Mouse (Mus musculus): Measurements from ENCODE around the gene Bcl3.
"Not testable (repeated sequence)": the region's sequence is repeated elsewhere in the genome, so short reads cannot be mapped to it uniquely, and the experiment has no call there.

The Bcl3 gene

DNA sequence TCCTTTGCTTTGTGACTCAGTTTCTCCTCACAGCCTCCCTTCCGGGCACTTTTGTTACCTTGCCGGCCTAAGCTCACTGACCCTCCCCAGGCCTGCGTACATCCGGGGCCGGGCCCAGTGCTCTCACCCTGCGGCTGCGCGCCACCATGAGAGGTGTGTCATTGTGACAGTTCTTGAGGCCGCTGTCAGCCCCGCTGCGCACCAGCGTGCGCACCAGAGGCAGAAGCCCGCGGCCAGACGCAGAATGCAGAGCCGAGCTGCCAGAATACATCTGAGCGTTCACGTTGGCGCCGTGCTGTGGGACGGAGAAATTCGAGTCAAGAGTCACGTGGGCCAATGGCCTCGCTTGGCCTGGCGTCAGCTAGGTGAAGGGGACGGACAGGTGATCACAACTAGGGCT is 13.2 kb downstream of the Bcl3 start:
- no peak for DNase-seq (ENCODE audit: extremely low read depth, insufficient read length, low spot score)

DNA sequence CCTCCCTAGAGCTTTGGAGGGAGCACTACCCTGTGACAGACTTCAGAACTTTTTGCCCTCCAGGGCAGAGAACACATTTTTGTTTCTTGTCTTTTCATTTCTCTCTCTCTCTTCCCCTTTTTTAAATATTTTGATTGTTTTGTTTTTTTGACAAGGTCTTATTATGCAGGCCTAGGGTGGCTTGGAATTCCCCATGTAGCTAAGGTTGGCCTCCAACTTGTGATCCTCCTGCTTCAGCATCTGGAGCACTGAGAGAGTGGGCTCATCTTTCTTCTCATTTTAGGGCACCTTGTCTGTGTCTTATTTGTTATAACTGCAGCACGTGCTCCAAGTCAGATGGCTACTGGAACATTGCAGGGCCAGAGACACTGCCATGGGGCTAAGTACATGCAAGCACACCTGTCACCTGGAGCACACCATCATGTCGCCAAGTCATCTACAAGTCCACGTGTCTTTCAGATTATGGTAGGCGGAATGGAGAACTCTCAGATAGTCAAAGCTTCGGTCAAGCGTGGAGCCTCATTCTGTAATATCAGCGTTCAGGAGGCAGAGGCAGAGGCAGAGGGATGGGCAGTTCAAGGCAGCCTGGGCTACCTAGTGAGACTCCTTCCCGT is 16.1 kb downstream of the Bcl3 start:
- no peak for DNase-seq (ENCODE audit: extremely low read depth, insufficient read length, low spot score)

DNA sequence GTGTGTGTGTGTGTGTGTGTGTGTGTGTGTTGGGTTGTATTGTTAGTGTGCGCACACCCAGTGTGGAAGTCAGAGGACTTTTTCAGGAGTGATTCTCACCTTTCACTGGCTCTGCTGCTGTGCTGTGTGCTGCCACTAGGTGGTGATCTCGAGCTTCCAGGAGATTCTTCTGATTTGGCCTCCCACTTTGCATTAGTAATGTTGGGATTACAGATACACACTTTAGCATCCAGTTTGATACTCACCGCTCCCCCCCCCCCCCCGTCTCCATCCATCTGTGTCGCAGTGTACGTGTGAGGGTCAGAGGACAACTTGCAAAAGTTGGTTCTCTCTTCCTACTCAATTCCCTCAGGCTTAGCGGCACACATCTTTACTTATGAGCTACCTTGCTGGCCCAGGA is 19.6 kb downstream of the Bcl3 start:
- no peak for DNase-seq (ENCODE audit: extremely low read depth, insufficient read length, low spot score)

DNA sequence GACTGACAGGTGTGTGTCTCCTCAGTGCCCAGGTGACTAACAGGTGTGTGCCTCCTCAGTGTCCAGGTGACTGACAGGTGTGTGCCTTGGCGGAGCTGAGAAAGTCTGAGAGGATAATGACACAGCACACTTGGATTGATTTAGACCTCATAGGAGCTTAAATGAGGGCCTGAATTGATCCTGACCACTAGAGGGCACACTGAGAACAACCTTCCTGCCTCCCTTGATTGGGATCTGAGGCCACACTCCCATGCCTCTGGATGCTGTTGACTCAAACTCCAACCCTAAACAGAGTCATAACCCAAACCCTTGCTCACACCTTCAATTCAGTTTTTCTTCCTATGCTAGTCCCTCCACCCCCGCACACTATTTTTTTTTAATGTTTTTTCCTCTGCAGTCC is 21.8 kb downstream of the Bcl3 start:
- no peak for DNase-seq (ENCODE audit: extremely low read depth, insufficient read length, low spot score)

DNA sequence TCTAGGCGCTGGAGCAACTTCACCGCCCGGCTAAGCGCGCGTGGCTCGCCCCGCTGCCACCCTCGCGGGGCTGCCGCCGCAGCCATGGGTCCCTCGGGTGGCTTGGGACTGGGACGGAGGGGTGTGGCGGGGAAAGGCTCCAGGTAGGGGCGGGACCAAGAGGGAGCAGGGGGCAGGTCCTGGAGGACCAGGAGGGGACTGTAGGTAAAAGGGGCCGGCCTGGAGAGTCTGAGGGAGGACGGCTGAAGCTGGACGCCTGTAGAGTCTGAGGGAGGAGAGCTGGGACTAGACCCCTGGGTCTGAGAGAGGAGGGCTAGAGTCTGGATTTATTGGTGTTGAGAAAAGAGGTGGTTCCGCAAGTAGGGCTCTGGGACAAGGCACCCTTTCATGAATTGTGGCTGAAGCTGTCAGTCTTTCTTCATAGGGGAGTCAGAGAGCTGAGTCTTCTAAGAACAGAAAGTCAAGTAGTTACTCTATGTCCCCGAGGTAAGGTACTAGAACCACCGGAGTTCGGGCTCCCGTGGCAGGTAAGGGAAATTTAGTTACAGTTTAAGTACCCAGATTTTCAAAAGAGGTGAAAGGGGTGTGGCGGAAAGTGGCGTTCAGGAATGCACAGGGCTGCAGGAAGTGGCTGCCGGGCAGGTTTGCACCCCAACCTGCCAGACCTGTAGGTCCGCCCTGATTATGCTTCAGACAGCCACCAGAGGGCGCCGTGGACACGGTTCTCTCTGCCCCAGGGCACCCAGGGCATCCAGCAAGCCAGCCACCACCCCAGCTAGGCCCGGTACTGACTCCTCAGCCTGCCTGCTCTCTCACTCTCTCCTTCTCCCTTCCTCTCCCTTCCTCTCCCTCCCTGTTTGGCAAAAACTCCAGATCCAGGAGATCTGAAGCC is 25.6 kb downstream of the Bcl3 start, which contains the start of gene Cblc:
TSS of gene Cblc (minus strand) at position 113 of the 892 bp plus-strand sequence.
- peak; percentile 70 for DNase-seq (ENCODE audit: extremely low read depth, insufficient read length, low spot score)

DNA sequence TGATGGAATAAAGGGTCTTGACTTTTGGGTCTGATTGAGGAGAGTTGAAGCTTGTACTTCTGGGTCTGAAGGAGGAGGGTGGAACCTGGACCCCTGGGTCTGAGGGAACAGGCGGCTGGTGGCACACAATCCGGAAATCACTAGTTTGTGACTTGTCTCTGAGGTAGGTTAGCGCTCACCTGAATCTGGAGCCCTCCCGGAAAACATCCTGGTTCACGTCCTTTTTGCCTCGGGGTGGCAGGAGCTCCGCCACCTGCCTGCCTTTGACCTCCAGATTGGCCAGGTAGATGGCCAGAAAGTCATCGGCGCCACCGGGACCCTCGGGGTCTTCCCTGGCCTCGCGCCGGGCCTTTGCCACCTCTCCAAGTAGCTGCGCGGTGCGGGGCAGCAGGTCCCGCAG is 26.3 kb downstream of the Bcl3 start:
- DNase-seq (ENCODE audit: extremely low read depth, insufficient read length, low spot score): no peak

DNA sequence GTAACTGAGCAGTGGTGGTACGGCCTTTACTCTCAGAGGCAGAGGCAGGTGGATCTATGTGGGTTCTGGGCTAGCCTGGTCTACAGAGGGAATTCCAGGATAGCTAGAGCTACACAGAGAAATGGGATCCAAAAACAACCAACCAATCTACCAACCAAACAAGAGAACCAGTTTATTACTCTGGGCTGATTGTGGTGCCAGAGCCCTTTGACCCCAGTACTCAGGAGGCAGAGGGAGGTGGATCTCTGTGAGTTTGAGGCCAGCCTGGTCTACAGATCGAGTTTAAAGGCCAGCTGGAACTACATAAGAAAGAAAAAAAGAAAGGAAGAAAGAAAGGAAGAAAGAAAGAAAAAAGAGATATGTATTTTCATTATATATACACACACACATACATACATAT is 27.3 kb downstream of the Bcl3 start:
- DNase-seq (ENCODE audit: extremely low read depth, insufficient read length, low spot score): no peak

DNA sequence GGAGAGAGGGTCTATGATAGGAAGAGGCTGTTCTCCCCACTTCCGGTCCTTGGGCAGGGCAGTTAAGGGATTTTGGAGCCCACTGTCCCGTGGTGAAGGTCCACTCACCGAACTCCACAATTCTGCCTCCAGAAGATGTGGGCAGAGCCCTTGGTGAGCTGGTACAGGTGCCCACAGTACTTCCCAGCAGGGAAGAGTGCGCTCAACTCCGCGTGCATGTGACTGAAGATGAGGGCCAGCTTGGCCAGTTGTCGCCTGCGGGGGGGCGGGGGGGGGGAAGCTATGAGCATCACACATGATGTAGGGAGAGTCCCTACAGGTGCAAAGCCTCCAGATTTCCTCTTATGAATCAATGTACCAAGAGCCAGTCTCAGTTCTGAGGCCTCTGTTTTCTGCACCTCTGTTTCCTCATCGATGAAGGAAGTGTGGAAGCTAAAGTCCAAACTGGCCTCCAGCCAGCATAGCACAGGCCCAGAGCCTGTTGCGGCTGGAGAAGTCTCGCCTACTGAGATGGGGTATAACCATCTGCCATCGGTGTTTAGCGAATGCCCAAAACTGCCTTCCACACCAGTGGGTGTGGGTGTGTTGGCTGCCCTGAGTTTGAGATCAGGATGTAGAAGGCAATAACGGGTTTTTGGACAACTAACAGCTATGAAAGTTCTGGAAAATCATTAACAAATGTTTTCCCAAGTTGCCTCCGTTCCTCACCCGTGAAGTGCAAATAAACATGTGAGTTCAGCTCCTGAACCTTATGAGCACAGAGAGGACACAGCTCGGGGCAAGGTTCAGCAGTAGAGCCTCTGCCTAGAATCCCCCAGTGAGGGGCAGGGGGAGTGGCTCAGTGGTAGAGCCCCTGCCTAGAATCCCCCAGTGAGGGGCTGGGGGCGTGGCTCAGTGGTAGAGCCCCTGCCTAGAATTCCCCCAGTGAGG is 29.6 kb downstream of the Bcl3 start:
- no peak for DNase-seq (ENCODE audit: extremely low read depth, insufficient read length, low spot score)

DNA sequence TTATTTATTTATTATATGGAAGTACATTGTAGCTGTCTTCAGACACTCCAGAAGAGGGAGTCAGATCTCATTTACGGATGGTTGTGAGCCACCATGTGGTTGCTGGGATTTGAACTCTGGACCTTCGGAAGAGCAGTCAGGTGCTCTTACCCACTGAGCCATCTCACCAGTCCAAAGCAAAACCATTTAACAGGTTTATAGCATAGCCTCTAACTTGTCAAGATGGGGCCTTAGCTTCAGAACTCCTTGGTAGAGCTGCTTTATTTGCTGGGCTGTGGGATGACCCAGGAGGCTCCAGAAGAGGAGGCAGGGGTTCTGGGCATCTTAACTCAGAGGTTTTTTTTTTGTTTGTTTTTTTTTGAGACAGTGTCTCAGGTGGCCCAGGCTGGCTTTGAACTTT is 31.1 kb downstream of the Bcl3 start:
- not testable (repeated sequence) for DNase-seq (ENCODE audit: extremely low read depth, insufficient read length, low spot score)

DNA sequence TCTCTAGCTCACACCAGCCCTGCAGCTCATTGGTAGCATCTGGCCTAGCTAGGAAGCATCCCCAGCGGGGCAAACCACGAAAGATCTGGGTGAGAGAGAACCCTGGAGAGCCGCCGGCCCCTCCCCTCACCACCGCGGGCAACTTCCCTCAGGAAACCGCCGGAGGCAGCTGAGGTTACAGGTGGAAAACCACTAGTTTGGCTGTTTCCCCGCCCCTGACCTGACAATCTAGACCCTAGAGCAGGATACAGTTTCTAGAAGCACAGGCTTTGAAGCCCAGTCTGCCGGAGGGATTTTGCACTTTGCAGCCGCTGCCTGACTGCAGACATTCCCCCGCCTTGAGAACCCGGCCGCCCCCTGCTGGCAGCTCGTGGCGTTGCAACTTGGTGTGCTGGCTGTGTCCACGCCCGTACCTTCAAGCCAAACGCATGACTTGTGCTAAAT is 32.6 kb downstream of the Bcl3 start:
- DNase-seq (ENCODE audit: extremely low read depth, insufficient read length, low spot score): peak; percentile 76

DNA sequence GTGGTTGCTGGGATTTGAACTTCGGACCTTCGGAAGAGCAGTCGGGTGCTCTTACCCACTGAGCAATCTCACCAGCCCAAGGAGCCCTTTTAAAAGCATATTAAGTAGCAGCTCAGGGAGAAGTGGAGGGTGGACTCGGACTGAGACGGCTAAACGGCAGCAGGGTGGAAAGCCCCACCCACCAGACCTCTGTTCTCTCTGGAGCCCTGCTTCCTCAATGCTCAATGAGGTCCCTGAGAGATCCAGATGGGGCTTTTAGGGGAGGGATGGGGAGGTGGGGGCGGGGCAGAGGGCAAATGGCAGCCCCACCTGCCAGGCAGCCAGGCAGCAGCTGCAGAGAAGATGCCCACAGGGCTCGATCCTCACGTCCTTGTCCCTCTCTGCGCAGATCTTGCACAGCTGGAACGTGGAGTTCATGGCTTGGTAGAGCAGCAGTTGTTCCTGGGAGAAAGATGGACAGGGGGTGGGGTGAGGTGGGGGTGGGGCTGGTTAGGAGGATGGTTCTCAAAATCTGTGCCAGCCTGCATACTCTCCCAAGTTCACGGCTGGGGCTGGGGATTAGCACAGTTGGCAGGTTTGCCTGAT is 36.6 kb downstream of the Bcl3 start:
- no peak for DNase-seq (ENCODE audit: extremely low read depth, insufficient read length, low spot score)

DNA sequence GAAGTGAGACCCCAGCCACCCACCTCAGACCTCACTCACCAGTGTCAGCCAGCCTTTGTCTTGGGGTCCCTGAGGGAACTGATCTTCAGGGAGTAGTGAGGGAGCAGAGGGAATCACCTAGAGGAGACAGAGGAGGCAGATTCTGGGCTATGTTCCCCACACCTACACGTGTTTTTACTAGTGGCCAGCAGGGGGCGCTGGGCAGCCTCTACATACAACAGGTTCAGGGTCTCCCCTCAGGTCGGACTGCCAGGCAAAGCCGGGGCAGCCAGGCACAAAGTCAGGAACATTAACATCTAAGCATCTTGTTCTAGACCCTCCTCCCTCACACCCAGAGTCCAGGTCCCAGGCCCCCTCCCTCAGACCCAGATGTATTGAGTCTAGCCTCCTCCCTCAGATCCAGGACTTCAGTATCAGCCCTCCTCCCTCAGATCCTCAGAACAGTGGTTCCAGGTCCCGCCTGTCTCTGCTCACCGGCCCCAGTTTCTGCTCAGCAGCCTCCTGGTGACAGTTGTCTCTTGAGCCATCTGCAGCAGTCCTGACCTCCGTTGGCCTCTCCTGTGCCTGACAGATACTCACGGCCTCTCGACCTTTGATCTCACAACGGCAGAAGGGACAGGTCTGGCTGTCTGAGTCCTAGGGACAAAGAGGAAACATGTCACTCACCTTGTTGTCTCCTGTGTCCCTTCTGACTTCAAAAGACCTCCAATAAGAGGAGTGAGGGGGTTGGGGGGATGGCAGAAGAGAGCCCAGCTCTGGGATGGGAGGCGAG is 37.6 kb downstream of the Bcl3 start:
- no peak for DNase-seq (ENCODE audit: extremely low read depth, insufficient read length, low spot score)

DNA sequence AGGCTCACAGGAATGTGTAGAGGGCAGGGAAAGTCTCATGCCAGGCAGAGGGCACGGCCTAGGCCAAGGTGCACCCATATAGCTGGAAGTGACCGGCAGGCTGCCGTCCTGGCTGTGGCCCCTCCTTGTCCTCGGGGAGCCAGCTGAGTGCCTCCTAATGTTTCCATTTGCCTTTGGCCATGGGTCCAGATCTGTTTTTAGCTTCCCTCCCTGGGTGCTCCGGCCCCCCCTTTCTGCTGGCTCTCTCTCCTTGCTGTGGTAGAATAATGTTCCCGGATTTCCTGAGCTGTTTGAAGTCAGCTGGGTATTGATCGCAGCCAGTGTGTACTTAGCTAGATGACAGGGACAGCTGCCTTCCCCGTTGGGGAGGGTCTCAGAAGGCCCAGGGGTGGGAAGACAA is 38.9 kb downstream of the Bcl3 start:
- DNase-seq (ENCODE audit: extremely low read depth, insufficient read length, low spot score): no peak

DNA sequence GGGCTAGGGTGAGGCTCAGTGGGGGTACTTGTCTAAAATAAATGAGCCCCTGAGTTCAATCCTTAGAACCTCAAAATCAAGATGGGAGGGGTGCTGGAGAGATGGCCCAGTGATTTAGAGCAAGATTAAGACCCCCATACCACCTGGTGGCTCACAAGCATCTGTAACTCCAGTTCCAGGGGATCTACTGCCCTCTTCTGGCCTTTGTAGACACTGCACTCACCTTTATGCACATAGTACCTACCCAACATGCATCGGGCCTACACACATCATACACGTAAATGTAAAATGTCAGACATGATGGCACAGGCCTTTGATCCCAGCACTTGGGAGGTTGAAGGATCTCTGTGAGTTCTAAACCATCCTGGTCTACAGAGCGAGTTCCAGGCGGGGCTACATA is 39.9 kb downstream of the Bcl3 start:
- no peak for DNase-seq (ENCODE audit: extremely low read depth, insufficient read length, low spot score)

DNA sequence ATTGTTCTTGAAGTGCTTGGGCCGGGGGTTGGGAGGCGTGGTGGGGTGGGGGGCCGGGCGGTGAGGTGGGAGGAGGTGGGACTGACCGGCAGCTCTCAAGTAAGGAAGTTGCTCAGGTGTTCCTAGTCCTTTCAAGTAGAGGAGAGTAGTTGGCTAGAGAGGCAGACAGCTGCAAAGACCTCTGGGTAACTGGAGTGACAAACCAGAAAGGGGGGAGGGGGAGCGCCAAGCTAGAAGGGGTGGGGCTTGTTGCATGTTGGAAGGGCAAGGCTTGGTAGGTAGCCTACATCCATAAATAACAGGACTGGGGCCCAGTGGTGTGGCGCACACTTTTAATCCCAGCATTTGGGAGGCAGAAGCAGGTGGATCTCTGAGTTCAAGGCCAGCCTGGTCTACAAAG is 40.8 kb downstream of the Bcl3 start:
- DNase-seq (ENCODE audit: extremely low read depth, insufficient read length, low spot score): no peak

DNA sequence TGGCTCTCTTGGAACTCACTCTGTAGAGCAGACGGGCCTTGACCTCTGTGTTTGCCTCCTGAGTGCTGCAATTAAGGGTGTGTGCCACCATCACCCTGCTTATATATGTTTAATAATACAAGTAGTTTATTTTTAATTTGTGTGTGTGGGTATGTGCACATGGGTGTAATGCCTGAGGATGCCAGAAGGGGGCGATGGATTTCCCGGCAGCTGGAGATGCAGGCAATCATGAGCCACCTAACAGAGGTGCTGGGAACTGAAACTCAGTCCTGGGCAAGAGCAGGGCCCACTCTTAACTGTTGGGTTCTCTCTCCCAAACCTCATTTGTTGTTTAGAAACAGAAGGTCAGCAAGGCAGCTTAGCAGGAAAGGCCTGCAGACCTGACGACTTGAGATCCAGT is 42.7 kb downstream of the Bcl3 start:
- DNase-seq (ENCODE audit: extremely low read depth, insufficient read length, low spot score): no peak

DNA sequence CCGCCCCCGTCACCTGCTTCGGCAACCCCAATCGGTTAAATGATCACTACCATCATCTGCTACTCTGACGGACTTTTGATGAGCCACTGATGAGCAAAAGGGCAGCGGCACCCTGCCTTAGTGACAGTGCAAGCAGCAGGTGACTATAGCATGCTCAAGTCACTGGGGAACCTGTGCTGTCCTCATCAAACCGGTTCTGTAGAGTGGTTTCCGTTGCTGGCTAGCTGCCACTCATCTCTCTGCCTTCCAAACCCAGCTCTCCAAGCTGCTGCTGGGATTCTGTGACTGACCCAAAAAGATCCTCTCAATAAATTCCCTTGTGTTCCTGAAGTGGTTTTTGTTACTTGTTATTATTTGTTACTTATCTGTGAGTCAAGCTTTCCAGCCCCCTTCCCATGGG is 43.9 kb downstream of the Bcl3 start:
- DNase-seq (ENCODE audit: extremely low read depth, insufficient read length, low spot score): no peak

DNA sequence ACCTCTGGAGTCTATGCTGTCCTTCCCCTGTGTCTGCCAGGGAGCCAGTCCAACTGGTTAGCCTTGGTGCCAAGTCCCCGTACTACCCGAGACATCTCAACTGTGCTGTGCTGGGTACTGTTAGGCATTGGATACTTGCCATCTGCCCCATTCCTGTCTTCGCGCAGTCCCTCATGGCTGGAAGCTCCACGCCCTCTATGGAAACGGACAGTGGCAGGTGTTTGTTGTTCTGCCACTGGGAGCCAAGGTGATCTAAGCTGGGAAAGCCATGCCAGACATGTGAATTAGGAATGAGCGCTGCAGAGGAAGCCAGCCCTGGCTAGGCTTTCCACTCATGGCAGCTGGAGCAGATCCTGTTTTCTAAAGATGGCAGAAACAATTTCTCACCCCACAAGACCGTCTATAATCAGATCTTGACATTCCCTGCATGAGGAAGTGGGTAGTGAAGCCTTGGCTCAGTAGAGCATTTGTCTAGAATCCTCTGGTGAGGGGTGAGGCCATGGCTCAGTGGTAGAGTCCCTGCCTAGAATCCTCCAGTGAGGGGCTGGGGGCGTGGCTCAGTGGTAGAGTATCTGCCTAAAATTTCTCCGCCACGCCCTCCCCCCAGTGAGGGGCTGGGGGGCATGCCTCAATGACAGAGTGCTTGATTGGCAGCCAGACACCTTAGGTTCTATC is 45.4 kb downstream of the Bcl3 start:
- DNase-seq (ENCODE audit: extremely low read depth, insufficient read length, low spot score): no peak

DNA sequence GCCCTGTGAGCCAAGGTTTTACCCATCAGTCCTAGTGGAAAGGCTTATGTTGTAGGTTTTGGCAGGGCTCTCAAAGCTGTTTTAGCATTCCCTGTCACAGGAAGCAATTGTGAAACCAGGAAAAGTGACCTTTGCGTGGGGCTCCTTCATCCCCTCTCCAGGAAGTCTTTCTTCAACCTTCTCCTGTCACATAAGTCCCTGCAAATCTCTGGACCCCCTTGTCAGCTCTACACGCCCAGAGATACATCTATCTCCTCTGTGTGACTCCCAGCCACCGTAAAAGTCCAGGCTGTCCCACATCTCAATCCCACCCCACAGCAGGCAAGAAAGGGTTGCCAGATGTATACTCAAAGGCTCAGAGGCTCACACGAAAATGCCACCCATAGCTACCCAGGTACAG is 50.9 kb downstream of the Bcl3 start:
- DNase-seq (ENCODE audit: extremely low read depth, insufficient read length, low spot score): no peak
